Mouse (Mus musculus): ENCODE data around the gene Ufsp2.

DNA sequence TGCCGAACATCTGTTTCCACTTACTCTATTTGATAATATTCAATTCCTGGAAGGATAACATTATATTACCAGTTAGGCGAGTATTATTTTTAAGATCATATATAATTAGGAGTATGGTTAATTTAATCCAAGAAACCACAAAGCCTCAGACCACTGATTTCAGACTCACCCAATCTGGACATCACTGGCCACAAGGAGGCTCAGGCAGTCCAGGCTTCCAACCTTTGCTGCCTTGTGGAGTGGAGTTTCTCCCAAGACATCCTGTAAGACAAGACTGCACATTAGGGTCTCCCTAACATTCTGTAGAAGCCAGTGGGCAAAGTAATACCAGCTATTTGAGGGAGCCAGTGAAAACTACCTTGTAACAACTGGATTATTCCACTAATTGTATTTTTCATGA, 22.9 kb downstream of the Ufsp2 start:
- TF ChIP-seq TAL1 (IDR thresholded peaks at IDR 0.05; ENCODE audit: low read length) = no peak
- no peak for TF ChIP-seq GATA1 (IDR thresholded peaks at IDR 0.05; ENCODE audit: low read length)
